Mouse (Mus musculus) stomach, postnatal 0 days (tissue): ENCODE data around the gene Aif1. TPM values are rescaled to one million over a fixed set of nuclear protein-coding genes. Genes with fewer than 3 reads are reported as not detected.

Experiments used
- ATAC-seq: fragments of 200-750 bp; cut with Nextera tagmentation; 2 replicates; pipeline ENCODE4 v1.8.0; 2017; ENCODE audit not compliant: low FRiP score, low TSS enrichment
- DNase-seq: peaks from one replicate; pipeline ENCODE4 v3.0.0-alpha.2; 2016; ENCODE audit warnings: low spot score
- H3K27ac ChIP-seq: fragments of 300-500 bp; sonication (generic); replicated peaks from 2 replicates; pipeline ENCODE4 v1.5.1; 2014; ENCODE audit warnings: mild to moderate bottlenecking, control low read depth
- H3K27me3 ChIP-seq: fragments of 300-500 bp; sonication (generic); 2 replicates; pipeline ENCODE4 v1.6.1; 2014; ENCODE audit warnings: low read length; ENCODE audit not compliant: control insufficient read depth, insufficient read depth
- H3K36me3 ChIP-seq: fragments of 300-500 bp; sonication (generic); 2 replicates; pipeline ENCODE4 v1.6.1; 2014; ENCODE audit warnings: low read length, mixed read lengths; ENCODE audit not compliant: control insufficient read depth, insufficient read depth
- H3K4me1 ChIP-seq: fragments of 300-500 bp; sonication (generic); replicated peaks from 2 replicates; pipeline ENCODE4 v1.6.1; 2014; ENCODE audit warnings: antibody characterized with exemption; ENCODE audit not compliant: control insufficient read depth, insufficient read depth
- H3K4me2 ChIP-seq: fragments of 300-500 bp; sonication (generic); replicated peaks from 2 replicates; pipeline ENCODE4 v1.6.1; 2014; ENCODE audit warnings: low read depth, mild to moderate bottlenecking, control low read depth, moderate library complexity
- H3K4me3 ChIP-seq: fragments of 300-500 bp; sonication (generic); 2 replicates; pipeline ENCODE4 v1.5.1; 2014; ENCODE audit warnings: low read depth, low read length, control low read depth
- H3K9ac ChIP-seq: fragments of 300-500 bp; sonication (generic); 2 replicates; pipeline ENCODE4 v1.6.1; 2014; ENCODE audit warnings: mild to moderate bottlenecking, low read length, control low read depth, mixed read lengths
- H3K9me3 ChIP-seq: fragments of 300-500 bp; sonication (generic); 2 replicates; pipeline ENCODE4 v1.6.1; 2016; ENCODE audit warnings: low read length; ENCODE audit not compliant: control insufficient read depth
- CTCF ChIP-seq: IDR thresholded peaks from 2 replicates; pipeline ENCODE4 v1.5.1; 2016; ENCODE audit warnings: antibody characterized with exemption, low read depth, mild to moderate bottlenecking, moderate library complexity
- EP300 ChIP-seq: optimal IDR thresholded peaks from 2 replicates; pipeline ENCODE3; 2016; ENCODE audit warnings: antibody characterized with exemption
- WGBS: fragments of 180-500 bp; shearing (Covaris S2); extraction: QIAGEN DNeasy Blood & Tissue Kit; methylation state at CpG from one replicate; pipeline ENCODE4 v1.1.7; 2014; 5-methylcytosine and 5-hydroxymethylcytosine counted together
- polyA plus RNA-seq: library from polyadenylated mRNA; unstranded; fragments of >200 nt; fragmentation: Nextera tagmentation; extraction: Ambion mirVana; gene quantifications from 2 replicates; pipeline ENCODE4 v1.2.1, GENCODE M21; 2015

The Aif1 gene
- polyA plus RNA-seq, 1 experiment from 2014 or later = 24.3 TPM

- no peaks in the 10 kb centered on the region for H3K36me3 ChIP-seq
- 10% methylated on average over 5 of the region's 5 CpGs for WGBS
- H3K9me3 ChIP-seq = no peaks in the 10 kb centered on the region
- H3K27me3 ChIP-seq = no peaks in the 10 kb centered on the region
- H3K4me1 ChIP-seq = no peaks in the 10 kb centered on the region
- no peak overlapping the region for H3K4me3 ChIP-seq
- DNase-seq (peak; percentile 82), ATAC-seq (peak; percentile 85)
- no peak overlapping the region for H3K27ac ChIP-seq
- no peak overlapping the region for H3K9ac ChIP-seq
- TF ChIP-seq CTCF (peak; percentile 97), EP300 (no peak)
- no peak overlapping the region for H3K4me2 ChIP-seq
Observed at GRCm38 (mm10) chr17:35178528-35178927, 2.7 kb upstream of the Aif1 start.

GRCm38 (mm10) chr17:35175382-35175781 is 486 bp downstream of the Aif1 start:
- Histone ChIP-seq H3K4me2 (no peak overlapping the region), H3K27me3 (no peaks in the 10 kb centered on the region), H3K9me3 (no peaks in the 10 kb centered on the region), H3K36me3 (no peaks in the 10 kb centered on the region), H3K9ac (no peak overlapping the region), H3K4me3 (no peak overlapping the region), H3K27ac (no peak overlapping the region), H3K4me1 (no peaks in the 10 kb centered on the region)
- TF ChIP-seq EP300 = no peak
- TF ChIP-seq CTCF = no peak
- no peak for DNase-seq
- no peak for ATAC-seq
- WGBS = 65% methylated on average over 6 of the region's 6 CpGs

DNA sequence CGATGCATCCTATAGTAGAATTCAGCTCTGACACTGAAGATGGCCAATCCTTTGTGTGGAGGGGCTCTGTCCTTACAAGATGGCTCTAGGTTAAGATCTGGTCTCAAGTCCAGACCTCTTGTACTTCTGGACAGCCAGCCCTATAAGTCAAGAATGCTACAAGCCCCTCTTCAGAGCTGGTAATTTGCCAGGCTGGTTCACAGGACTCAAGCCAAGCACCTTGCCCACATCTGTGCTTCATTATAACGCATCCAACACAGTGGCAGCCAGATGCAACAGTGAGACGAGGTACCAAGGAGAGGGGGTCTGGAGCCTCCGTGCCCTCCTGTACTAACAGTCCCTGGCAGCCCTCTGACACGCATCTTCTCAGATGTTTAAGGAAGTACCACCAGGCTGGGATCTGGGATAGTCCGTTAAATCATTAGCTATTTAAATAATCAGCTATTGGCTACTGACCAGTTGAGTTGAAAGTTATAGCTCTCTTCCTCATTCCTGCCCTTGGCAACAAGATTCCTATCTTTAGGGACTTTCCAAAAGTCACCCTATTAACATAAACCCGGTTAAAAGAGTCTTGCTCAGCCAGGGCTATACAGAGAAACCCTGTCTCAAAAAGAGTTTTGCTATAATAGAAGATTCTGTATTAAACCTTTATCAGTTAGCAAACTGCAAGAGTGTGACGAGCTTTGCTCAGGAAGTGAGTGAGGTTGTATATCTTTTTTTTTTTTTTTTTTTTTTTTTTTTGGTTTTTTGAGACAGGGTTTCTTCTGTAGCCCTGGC is 1.5 kb downstream of the Aif1 start:
- Histone ChIP-seq H3K4me3 (no peak overlapping the region), H3K4me1 (no peaks in the 10 kb centered on the region), H3K27ac (no peak overlapping the region), H3K4me2 (no peak overlapping the region), H3K36me3 (no peaks in the 10 kb centered on the region), H3K9me3 (no peaks in the 10 kb centered on the region), H3K9ac (no peak overlapping the region), H3K27me3 (no peaks in the 10 kb centered on the region)
- TF ChIP-seq CTCF (no peak), EP300 (no peak)
- no peak for DNase-seq
- no peak for ATAC-seq
- 66% methylated on average over 8 of the region's 8 CpGs for WGBS

DNA sequence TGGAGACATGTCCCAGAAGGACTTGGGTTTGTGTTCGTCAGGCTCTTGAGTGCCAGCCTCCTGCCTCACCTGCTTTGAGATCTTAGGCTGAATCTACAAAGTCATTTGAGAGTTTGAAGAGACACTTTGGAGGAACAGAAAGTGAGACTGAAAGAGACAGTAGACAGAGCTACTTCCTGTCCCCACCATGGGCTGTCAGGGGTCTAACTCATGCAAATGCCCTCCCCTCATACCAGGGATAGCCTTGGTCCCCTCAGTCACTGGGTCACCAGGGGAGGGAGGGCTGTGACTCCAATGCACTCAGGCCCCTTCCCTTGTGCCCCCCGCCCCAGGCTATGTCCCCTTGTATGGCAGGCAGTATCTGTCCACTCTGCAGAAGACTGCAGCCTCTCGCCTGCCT is 2.5 kb downstream of the Aif1 start:
- Histone ChIP-seq H3K27me3 (no peaks in the 10 kb centered on the region), H3K9ac (0 out of 2 replicates have a peak overlapping the region, but pooled peaks have one; percentile 41), H3K4me3 (no peak overlapping the region), H3K27ac (no peak overlapping the region; the same call in 1 of the 2 replicates), H3K9me3 (no peaks in the 10 kb centered on the region), H3K4me2 (no peak overlapping the region), H3K4me1 (no peaks in the 10 kb centered on the region), H3K36me3 (no peaks in the 10 kb centered on the region)
- 77% methylated on average over 3 of the region's 3 CpGs for WGBS
- TF ChIP-seq EP300 (no peak), CTCF (no peak)
- DNase-seq (no peak), ATAC-seq (no peak)

- WGBS = 64% methylated on average over 11 of the region's 11 CpGs
- ATAC-seq (no peak), DNase-seq (no peak)
- Histone ChIP-seq H3K27me3 (no peaks in the 10 kb centered on the region), H3K9me3 (no peaks in the 10 kb centered on the region), H3K36me3 (no peaks in the 10 kb centered on the region), H3K4me2 (no peak overlapping the region), H3K4me1 (no peaks in the 10 kb centered on the region), H3K27ac (no peak overlapping the region), H3K9ac (peak overlapping the region; percentile 41; the same call in 1 of the 2 replicates), H3K4me3 (no peak overlapping the region)
- no peak for TF ChIP-seq EP300
- TF ChIP-seq CTCF = no peak
Observed at GRCm38 (mm10) chr17:35172445-35173234, 3.2 kb downstream of the Aif1 start.
